Mouse (Mus musculus): ENCODE results near the gene Dph5.

- TF ChIP-seq CTCF (IDR thresholded peaks at IDR 0.05; ENCODE audit: control insufficient read depth, insufficient read depth, low read length) (no peak), POLR2A (IDR thresholded peaks at IDR 0.05; ENCODE audit: borderline replicate concordance, control insufficient read depth, low read depth, low read length) (no peak)
These were observed 65.5 kb downstream of the Dph5 start for GRCm38 (mm10) chr3:115953088-115953487.
